Mouse (Mus musculus) colon, adult 2 months (tissue): ENCODE data around the gene Hdac5. TPM values are rescaled to one million over a fixed set of nuclear protein-coding genes. Genes with fewer than 3 reads are reported as not detected.

Source experiments
- polyA plus RNA-seq: library from polyadenylated mRNA; depleted of rRNA; stranded (reverse); fragments of >200 nt; gene quantifications from 2 replicates; pipeline ENCODE4 v1.2.3, GENCODE M21; 2012; rRNA removed

The Hdac5 gene
- 97.0 and 115 TPM in 2 replicates for polyA plus RNA-seq

DNA sequence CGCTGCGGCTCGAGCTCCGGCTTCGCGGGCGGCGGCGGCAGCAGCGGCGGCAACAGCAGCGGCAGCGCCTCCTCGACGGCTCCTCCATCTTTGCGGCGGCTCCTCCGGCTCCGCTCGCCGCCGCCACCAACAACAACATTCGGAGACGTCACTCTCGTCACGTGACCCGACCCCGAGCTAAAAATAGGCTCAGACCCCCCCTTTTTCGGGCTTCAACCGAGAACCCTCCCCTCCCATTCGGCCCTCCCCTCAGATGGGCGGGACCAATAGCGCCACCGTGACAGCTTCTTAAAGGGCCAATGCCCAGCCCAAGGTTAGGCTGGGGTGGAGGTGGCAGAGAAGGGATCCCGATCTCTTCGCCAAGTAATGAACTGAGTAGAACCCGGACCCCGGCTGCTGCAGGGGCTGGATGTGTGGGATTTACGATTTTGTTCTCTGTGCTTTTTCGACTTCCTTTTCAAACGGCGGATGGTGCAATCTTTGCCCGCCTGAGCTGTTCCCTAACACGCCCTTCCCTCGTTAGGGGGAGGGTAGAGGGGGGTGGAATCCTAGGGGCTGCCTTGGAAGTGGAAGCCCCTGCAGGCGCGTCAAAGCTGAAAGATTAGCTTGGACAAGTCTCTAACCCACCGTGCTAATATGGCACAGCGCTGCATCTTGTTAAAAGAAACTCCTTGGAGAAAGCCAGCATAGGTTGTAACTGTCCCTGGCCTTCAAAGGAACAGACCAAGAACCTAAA lies at the start of gene Hdac5:
Gene Hdac5 (minus strand): TSS at position 161 of the 736 bp plus-strand sequence.

DNA sequence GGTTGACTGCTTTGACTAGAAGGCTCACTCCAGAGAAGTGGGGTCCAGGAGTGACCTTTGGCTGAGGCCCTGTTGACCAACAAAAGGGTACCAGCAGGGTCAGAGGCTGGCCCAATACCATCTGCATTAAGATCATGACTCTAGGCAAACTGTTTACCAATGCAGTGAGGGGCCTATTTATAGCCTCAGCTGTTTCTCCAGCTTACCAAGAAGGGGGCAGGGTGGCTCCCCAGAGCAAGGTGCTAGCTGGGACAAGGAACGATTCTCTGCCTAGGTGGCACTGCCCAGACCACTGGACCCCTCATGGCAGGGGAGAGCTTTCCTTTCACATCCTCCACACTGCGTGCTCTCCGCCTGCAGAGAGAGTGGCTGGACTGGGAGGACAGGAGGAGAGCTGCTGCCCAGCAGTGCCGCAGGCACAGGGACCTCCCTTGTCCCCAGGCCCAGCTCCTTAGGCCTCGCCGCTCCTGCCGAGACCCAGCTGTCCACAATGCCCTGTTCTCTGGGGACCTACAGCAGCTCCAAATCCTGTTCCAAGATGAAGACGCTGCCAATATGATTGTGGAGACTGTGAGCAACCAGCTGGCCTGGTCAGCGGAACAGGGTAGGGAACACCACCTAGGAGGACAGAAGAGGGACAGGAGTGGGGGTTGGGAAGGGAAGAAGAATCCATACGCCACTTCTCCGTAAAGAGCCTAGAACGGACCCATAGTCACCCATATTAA lies 38.7 kb upstream of the Hdac5 start, which contains the start of gene Asb16:
Gene Asb16 (plus strand): TSS at position 224 of the 725 bp plus-strand sequence.

DNA sequence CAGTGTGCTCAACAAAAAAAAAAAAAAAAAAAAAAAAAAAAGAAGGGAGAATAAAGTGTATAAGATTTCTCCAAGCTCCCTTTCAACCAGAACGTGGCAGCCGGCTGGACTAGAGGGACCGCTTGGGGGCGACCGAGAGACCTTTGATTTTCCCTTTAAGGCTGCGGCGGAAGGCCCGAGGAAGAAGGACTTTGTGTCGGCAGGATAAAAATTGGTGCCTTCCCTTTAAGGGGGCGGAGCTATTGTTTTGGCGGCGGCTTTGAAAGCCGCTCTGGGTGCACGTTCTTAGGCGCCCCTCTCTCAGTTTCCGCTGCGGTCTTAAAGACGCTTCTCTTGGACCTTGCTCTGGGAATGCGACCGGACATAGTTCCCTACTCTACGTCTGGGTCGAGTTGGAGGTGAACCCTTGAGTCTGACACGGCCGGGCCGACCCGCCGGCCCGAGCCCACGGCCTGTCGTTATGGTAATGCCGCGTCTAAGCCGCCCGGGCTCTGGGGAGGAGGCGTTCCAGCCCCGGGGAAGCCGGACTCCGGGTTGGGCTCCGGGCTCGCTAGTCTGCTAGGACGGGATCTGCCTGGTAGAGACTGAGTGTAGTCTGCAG lies 18.8 kb upstream of the Hdac5 start, which contains the start of gene BC030867:
Gene BC030867 (plus strand): TSS at position 253 of the 601 bp plus-strand sequence.

DNA sequence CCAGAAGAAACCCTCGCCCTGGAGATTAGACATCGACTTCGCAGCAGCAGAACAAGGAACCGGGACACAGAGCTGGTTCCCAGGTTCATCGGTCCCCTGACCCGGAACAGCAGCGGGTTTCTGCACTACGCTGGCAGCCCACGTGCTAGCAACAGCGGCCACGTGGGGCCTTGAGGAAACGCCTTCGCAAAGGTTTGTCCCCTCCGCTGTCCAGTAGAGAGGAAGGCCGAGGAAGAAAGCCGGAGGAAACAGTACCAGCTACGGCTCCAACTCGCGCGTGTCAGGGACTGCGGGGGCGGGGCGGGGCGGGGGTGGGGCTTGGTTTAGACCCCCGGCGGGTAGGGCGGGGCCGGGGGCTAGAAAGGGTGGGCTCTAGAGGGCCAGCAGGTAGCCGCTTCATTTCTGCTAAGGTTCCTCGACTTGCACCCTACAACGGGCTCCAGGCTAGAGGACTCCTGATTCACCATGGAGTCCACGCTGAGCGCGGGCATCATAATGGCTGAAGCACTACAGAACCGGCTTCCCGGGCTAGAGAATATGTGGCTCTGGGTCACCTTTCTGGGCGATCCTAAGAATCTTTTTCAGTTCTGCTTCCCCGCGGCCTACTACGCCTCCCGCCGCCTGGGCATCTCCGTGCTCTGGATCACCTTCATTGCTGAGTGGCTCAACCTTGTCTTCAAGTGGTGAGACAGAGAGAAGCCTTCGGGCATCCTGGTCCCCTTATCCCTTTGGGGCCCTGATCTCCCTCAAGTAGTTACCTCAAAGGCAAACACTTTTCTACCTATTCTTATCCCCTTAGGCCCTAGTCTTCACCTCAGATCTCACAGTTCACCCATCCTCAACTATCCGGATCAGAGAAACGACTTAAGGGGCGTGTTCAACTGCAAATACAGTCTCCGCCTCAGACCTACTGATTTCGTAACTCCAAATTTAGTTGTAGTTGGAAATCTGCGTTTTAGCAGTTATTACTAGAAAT lies 40.2 kb downstream of the Hdac5 start, which contains the start of gene G6pc3:
Gene G6pc3 (plus strand): TSS at position 160 of the 976 bp plus-strand sequence.

DNA sequence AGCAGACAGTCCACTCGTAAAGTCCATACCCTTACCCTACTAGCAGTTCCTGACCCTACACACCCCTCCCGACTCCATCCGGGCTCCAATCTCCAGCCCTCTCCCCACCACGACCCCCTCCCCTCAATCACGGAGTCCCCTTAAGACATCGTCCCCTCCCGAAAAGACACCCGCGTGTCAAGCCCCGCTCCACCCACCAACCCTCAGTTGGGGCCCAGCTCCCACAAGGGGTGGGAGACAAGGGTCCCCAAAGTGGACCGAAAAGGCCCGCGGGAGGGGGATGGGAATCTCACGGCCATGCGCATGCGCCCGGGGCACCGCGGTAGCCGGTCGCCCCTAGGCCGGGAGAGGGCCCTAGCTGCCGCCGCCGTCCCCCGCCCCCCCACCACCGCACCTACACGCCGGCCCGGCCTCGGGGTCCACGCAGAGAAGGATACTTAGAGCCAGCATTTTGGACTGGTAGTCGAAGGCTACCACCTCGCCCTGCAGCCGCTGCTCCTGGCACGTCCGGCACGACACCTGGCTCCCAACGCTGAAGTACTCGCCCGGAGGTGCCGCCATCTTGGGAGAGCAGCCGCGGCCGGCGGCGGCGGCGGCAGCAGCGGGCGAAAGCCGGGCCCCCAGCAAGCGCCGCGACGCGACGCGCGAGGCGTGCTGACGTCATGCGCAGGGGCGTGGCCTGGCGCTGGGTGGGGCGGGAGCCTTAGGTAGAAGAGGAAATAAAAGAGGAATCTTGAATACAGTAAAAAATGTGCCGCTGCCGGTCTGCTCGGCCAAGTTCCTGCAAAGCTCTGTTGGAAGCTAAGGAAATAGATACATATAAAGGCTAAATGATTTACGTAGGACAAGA lies 45.1 kb downstream of the Hdac5 start, which contains the start of gene Lsm12:
Gene Lsm12 (minus strand): TSS at position 651 of the 850 bp plus-strand sequence.

DNA sequence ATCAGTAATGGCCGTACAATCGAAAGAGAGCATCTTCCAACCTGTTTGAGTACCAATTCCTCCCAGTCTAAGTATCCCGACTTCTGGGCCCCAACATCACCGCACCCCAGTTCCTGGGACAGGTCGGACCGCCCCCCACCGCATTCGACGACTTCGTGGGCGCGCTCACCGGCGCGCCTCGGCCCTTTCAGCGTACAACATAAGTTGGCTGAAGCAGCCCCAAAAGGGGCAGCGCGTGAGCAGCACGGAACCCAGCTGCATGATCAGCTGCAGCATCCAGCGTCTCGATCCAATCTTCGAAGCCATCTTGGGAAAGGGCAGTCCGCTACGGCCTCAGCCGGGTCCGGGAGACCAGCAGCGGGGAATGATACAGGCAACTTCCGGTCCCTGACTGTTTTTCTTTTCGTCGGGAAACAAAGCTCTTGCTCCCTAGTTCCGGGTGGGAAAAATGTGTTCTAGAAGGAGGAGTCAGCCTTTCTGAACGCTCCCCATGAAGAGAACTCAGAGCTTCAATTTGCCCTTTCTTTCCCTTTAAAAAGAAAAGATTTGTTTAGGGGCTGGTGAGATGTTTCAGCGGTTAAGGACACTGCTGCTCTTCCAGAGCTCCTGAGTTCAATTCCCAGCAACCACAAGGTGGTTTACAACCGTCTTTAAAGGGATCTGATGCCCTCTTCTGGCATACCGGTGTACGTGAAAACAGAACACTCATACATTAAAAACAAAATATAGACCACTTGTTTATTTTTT lies 73.8 kb downstream of the Hdac5 start, which contains the start of gene Tmem101:
Gene Tmem101 (minus strand): TSS at position 366 of the 747 bp plus-strand sequence.

DNA sequence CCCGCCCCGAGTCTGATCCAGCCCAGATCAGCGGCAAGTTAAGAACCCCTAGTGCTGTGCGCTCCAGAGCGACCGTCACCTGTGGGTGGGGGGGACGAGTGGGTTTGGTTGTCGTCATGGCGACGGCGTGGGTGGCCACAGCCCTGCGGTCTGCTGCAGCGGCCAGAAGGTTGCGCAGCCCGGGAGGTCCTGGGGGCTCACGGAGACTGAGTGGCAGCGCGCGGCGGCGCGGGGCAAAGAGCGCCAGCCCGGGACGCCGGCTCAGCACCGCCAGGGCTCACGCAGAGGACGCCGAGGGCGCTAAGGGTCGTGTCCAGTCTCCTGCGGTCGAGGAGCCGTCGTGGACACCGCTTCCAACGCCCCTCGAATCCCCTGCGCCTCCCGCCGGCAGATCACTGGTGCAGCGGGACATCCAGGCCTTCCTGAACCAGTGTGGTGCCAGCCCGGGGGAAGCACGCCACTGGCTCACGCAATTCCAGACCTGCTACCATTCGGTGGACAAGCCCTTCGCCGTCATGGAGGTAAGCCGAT lies 84.4 kb downstream of the Hdac5 start, which contains the start of gene Nags:
Gene Nags (plus strand): TSS at position 43 of the 531 bp plus-strand sequence.

Other genes starting within 250 kb of the Hdac5 start
- not detected in 2 replicates for gene Cfap97d1, start 245.9 kb downstream of the Hdac5 start, polyA plus RNA-seq
- gene Dusp3, start 243.2 kb downstream of the Hdac5 start, polyA plus RNA-seq, result 112 and 133 TPM in 2 replicates
- gene Mpp3, start 201.7 kb downstream of the Hdac5 start, polyA plus RNA-seq, result 10.6 and 12.7 TPM in 2 replicates
- gene Cd300lg, start 188.7 kb downstream of the Hdac5 start, polyA plus RNA-seq, result 7.7 and 9.2 TPM in 2 replicates
- gene Mpp2, start 141.7 kb downstream of the Hdac5 start, polyA plus RNA-seq, result 4.9 and 5.9 TPM in 2 replicates
- 156 and 278 TPM in 2 replicates for gene Ppy, start 128.8 kb downstream of the Hdac5 start, polyA plus RNA-seq
- gene Pyy, start 122.3 kb downstream of the Hdac5 start, polyA plus RNA-seq, result 2,050 and 2,272 TPM in 2 replicates
- 10.8 and 16.1 TPM in 2 replicates for gene Nags, start 84.7 kb downstream of the Hdac5 start, polyA plus RNA-seq
- 23.5 and 29.5 TPM in 2 replicates for gene Tmem101, start 73.8 kb downstream of the Hdac5 start, polyA plus RNA-seq
- gene Lsm12, start 44.9 kb downstream of the Hdac5 start, polyA plus RNA-seq, result 25.4 and 35.2 TPM in 2 replicates
- gene G6pc3, start 40.5 kb downstream of the Hdac5 start, polyA plus RNA-seq, result 114 and 152 TPM in 2 replicates
- gene BC030867, start 18.7 kb upstream of the Hdac5 start, polyA plus RNA-seq, result 3.3 and 3.9 TPM in 2 replicates
- 1.6 and 2.8 TPM in 2 replicates for gene Asb16, start 38.6 kb upstream of the Hdac5 start, polyA plus RNA-seq
- 57.5 and 64.0 TPM in 2 replicates for gene Tmub2, start 54.8 kb upstream of the Hdac5 start, polyA plus RNA-seq
- gene Atxn7l3, start 66.5 kb upstream of the Hdac5 start, polyA plus RNA-seq, result 41.5 and 46.8 TPM in 2 replicates
- gene Ubtf, start 89.6 kb upstream of the Hdac5 start, polyA plus RNA-seq, result 31.0 and 33.3 TPM in 2 replicates
- 0.08 and 0.15 TPM in 2 replicates for gene Slc4a1, start 136.0 kb upstream of the Hdac5 start, polyA plus RNA-seq
- 14.5 and 19.1 TPM in 2 replicates for gene Rundc3a, start 163.2 kb upstream of the Hdac5 start, polyA plus RNA-seq
- gene Slc25a39, start 177.8 kb upstream of the Hdac5 start, polyA plus RNA-seq, result 591 and 649 TPM in 2 replicates
- 155 and 216 TPM in 2 replicates for gene Grn, start 200.1 kb upstream of the Hdac5 start, polyA plus RNA-seq
- 14.4 and 17.6 TPM in 2 replicates for gene Fam171a2, start 217.5 kb upstream of the Hdac5 start, polyA plus RNA-seq
- 4.4 and 5.2 TPM in 2 replicates for gene Itga2b, start 240.0 kb upstream of the Hdac5 start, polyA plus RNA-seq